Mouse (Mus musculus): ENCODE measurements at regions not wholly inside any gene's neighbourhood (a gene's known extent, or its start where the extent isn't known, plus 50 kb on each side); places are given as distances from the start of the nearest gene placed in this dataset.

- ATAC-seq = no peak
Observed at GRCm38 (mm10) chr2:166266507-166266906, 111.0 kb upstream of the Sulf2 start.

- no peak for ATAC-seq
Observed at GRCm38 (mm10) chr2:166264756-166265155, 109.3 kb upstream of the Sulf2 start.

- ATAC-seq = no peak
Observed at GRCm38 (mm10) chr2:166261799-166262198, 106.3 kb upstream of the Sulf2 start.

GRCm38 (mm10) chr2:166261065-166261464 is 105.6 kb upstream of the Sulf2 start:
- no peak for ATAC-seq

GRCm38 (mm10) chr2:166258771-166259180 is 103.3 kb upstream of the Sulf2 start:
- no peak for ATAC-seq

- no peak for ATAC-seq
Observed at GRCm38 (mm10) chr2:166257666-166258065, 102.2 kb upstream of the Sulf2 start.

- ATAC-seq = no peak
Observed at GRCm38 (mm10) chr2:166256193-166256592, 100.7 kb upstream of the Sulf2 start.

- no peak for ATAC-seq
Observed at GRCm38 (mm10) chr2:166254581-166254980, 99.1 kb upstream of the Sulf2 start.

GRCm38 (mm10) chr2:166252107-166252506 is 96.6 kb upstream of the Sulf2 start:
- ATAC-seq = no peak

GRCm38 (mm10) chr2:166251421-166251820 is 96.0 kb upstream of the Sulf2 start:
- ATAC-seq = no peak

- ATAC-seq = no peak
Observed at GRCm38 (mm10) chr2:166250571-166250970, 95.1 kb upstream of the Sulf2 start.

GRCm38 (mm10) chr2:166249338-166249950 is 94.0 kb upstream of the Sulf2 start:
- ATAC-seq = no peak

GRCm38 (mm10) chr2:166246401-166247189 is 91.1 kb upstream of the Sulf2 start:
- ATAC-seq = no peak

GRCm38 (mm10) chr2:166245219-166245618 is 89.8 kb upstream of the Sulf2 start:
- no peak for ATAC-seq

GRCm38 (mm10) chr2:166242786-166243521 is 87.5 kb upstream of the Sulf2 start:
- ATAC-seq = no peak

GRCm38 (mm10) chr2:166241310-166241709 is 85.8 kb upstream of the Sulf2 start:
- ATAC-seq = no peak

GRCm38 (mm10) chr2:166240056-166240455 is 84.6 kb upstream of the Sulf2 start:
- ATAC-seq = no peak

GRCm38 (mm10) chr2:166237554-166238269 is 82.2 kb upstream of the Sulf2 start:
- no peak for ATAC-seq

GRCm38 (mm10) chr2:166236102-166236501 is 80.6 kb upstream of the Sulf2 start:
- no peak for ATAC-seq

- ATAC-seq = no peak
Observed at GRCm38 (mm10) chr2:166234579-166235212, 79.2 kb upstream of the Sulf2 start.

- ATAC-seq = no peak
Observed at GRCm38 (mm10) chr2:166233246-166233645, 77.8 kb upstream of the Sulf2 start.

- ATAC-seq = no peak
Observed at GRCm38 (mm10) chr2:166232376-166232775, 76.9 kb upstream of the Sulf2 start.
